Mouse (Mus musculus): ENCODE results near the gene Birc5.

The Birc5 gene

GRCm38 (mm10) chr11:117886000-117886399 lies 36.9 kb downstream of the Birc5 start:
- ATAC-seq (ENCODE audit: low TSS enrichment) = no peak

- ATAC-seq (ENCODE audit: low TSS enrichment) = no peak
Measured at GRCm38 (mm10) chr11:117888168-117888852, 39.3 kb downstream of the Birc5 start.

DNA sequence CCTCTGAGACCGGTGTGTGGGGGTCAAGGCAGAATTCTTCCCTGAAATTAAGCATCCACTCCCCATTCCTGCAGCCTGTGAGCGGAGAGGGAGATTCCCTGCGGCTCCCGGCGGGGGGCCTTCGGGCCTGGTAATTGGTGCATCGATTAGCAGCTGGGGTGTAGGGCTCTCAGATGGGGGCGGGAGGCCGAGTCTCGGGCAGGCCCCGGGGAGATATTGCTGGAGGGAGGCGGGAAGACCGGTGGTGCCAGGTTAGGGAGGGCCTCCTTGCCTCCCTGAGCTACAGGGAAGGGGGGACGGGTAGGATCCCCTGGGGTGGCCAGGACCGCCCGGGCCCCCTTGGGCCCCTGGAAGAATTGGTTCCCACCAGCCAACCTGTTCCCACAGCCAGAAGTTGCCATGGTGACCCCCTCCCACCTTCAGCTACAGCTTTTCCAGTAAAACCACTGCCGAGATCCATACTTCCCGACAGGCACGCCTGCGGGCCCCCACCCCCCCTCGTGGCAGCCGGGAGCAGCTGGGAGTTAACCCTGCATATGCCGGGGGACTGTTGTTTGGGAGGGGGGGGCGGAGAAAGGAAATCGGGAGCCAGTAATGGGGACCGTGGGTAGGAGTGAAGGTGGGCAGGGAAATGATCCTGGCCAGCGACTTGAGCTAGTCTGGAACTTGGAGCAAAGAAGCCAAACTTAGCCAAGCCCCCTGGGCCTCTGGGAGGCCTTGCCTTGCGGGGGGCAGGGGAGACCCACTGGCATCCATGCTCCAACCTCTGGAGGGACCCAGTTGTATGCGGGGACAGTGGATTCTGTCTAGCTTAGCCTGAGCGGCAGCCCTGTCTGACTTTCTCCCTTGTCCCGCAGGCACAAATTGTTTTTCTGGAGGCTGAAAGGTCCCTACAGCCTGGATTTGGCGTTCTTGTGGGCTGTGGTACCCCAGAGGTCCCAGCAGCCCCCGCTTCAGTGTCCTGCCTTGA lies 40.1 kb downstream of the Birc5 start:
- ATAC-seq (ENCODE audit: low TSS enrichment) = no peak; the same call in 1 of the 2 replicates

GRCm38 (mm10) chr11:117889887-117890340 lies 40.9 kb downstream of the Birc5 start:
- no peak for ATAC-seq (ENCODE audit: low TSS enrichment)

GRCm38 (mm10) chr11:117890519-117891282 lies 41.6 kb downstream of the Birc5 start:
- ATAC-seq (ENCODE audit: low TSS enrichment) = no peak

DNA sequence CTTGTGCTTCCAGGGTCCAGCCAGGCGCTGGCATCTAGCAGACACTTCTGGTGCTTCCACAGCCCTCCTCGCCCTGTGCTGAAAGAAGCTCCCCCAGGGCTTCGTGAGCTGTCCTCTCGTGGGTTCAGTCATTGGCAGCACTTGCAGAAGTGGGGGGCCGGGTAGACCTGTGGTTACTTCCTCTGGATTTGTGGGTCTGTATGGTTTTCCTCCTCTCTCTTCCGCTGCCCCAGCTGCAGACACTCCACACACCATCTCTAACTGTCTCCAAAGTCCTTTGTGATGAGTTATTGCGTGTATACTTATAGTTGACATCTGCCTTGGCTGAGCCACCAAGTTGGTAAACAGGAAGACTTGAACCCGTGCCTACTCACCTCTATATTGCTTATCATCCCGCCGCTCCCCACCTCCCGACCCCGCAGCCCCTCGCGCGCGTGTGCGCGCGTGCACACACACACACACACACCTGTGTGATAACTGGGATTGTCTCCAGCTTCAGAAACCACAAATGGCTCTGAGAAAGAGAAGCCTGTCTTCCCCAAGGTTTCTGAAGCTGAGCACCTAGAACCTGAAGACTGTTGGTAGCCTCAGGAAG lies 42.6 kb downstream of the Birc5 start:
- no peak for ATAC-seq (ENCODE audit: low TSS enrichment)

DNA sequence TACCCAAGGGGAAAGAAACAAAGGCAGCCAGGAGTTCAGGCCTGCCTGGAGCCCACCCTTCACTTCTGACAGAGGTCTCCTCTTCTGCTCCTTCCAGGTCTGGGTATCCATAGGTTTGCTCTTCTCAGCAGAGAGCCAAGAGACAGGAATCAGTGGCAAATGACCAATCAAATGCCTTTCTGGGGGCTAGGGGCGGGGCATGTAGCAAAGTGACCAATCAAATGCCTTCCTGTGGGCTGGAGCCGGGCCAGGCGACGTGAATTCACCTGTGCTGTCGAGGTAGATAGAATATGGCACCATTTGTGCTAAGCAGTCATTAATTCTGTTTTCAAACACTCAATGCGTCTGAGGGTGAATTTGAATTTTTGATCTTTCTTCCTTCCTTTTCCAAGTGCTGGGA lies 43.1 kb downstream of the Birc5 start:
- ATAC-seq (ENCODE audit: low TSS enrichment) = no peak

DNA sequence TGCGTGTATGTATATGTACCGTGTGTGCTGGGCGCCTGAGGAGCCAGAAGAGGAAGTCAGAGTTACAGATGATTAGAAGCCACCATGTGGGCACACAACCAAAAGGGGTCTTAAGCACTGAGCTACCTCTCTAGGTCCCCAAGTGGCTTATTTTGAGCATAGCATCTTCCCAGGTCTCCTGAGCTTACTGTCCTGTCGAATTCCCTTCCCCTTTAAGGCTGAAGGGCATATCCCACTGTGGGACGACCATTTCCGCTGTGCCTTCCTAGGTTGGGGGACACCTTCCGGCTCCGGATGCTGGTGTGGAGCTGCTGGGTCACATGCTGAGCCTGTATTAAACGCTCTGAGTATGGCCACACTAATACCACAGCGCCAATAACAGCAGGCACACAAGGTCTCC lies 45.6 kb downstream of the Birc5 start:
- no peak for ATAC-seq (ENCODE audit: low TSS enrichment)

- no peak for ATAC-seq (ENCODE audit: low TSS enrichment)
Measured at GRCm38 (mm10) chr11:117896533-117896932, 47.5 kb downstream of the Birc5 start.

GRCm38 (mm10) chr11:117902282-117902681 lies 53.2 kb downstream of the Birc5 start:
- no peak for ATAC-seq (ENCODE audit: low TSS enrichment)

DNA sequence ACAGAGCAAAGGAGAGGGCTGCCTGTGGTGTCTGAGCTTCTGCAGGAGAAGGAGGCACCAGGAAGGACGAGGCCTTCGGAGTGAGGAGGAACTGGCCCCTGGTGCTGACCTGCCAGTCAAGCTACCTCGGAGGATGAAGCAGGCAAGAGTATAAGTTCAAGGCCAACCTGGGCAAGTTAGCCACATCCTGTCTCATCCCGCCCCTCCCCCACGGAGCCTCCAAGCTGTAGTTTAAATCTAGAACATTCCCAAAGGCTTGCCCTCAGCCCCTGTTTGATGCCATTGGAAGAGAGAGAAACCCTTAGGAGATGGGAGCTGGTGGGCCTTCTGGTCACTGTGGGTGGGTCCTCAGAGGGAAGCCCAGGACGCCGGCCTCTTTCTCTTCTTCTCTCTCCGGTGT lies 55.4 kb downstream of the Birc5 start:
- ATAC-seq (ENCODE audit: low TSS enrichment) = no peak
